Mouse (Mus musculus) thymus, adult 2 months (tissue): ENCODE measurements at regions not wholly inside any gene's neighbourhood (a gene's known extent, or its start where the extent isn't known, plus 50 kb on each side); places are given as distances from the start of the nearest gene placed in this dataset.

Experiments used
- CTCF ChIP-seq: fragments of 200-500 bp; IDR thresholded peaks from 2 replicates; pipeline ENCODE4 v1.5.1; 2012; ENCODE audit warnings: mild to moderate bottlenecking, control low read depth, low read length, moderate library complexity, borderline replicate concordance; ENCODE audit not compliant: control insufficient read depth, poor library complexity, insufficient read depth; ENCODE audit errors: extremely low read depth
- POLR2A ChIP-seq: fragments of 200-500 bp; IDR thresholded peaks from 2 replicates; pipeline ENCODE4 v1.6.1; 2012; ENCODE audit warnings: mild to moderate bottlenecking, low read length, control low read depth, moderate library complexity; ENCODE audit not compliant: control insufficient read depth, poor library complexity, insufficient read depth; ENCODE audit errors: extremely low read depth

DNA sequence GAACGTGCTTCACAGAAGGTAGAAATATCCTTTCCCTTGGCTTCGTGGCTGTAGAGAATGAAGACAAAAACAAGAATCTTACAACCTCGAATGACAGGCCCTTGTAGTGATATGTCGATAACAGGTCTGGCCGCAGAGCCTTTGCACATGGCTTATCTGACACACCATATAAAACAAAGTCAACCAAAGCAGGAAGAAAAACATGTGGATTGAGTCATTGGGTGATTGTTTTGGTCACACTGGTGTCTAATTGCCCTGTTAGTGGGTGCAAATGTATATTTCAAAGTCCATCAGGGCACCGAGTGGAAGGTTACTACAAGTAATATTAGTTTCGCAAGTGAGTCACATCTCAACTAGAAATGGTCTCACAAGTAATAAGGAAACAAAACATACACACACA, 569.9 kb upstream of the Itga1 start:
- no peak for TF ChIP-seq CTCF
- TF ChIP-seq POLR2A, result no peak
